Comparison of ENCODE assay signal across 8 mouse cellular contexts in genomic region chr9:28386527-28387175, GRCm38 (mm10).
DNase-seq lines count a peak whose midpoint lies in the region; TF ChIP-seq lines count a peak whose summit lies in the region.

No protein-coding gene starts in this region.

- no peak for TF ChIP-seq POLR2A in brain, embryonic 14.5 days (IDR thresholded peaks at IDR 0.05; ENCODE audit: borderline replicate concordance, extremely low read depth, insufficient read depth, insufficient read length, poor library complexity, severe bottlenecking)

- DNase-seq in kidney, postnatal 10 days = peak; percentile 8
- no peak for DNase-seq in kidney, adult 9 months
- DNase-seq in brain, embryonic 14.5 days (ENCODE audit: low read depth) = peak; percentile 63
- DNase-seq in frontal cortex, postnatal 25 days (ENCODE audit: low spot score in 2 of 2) = peak; percentile 34
- peak; percentile 68 to 69 for DNase-seq in left cerebral cortex, postnatal 36 days (ENCODE audit: low spot score in 2 of 2)
- no peak for DNase-seq in embryo, embryonic 10.5 days (ENCODE audit: low spot score)
- no peak for DNase-seq in ovary, adult 18-20 months (ENCODE audit: low spot score)
- no peak for DNase-seq in MN1 (ENCODE audit: low spot score)

- no peak for TF ChIP-seq CTCF in brain, embryonic 14.5 days (IDR thresholded peaks at IDR 0.05; ENCODE audit: borderline replicate concordance, extremely low read depth, insufficient read depth, insufficient read length)

- intact Hi-C loops in left cerebral cortex, postnatal 36 days (cut with DNase I) = no loop called here

Comparison
In these comparisons a context has a peak if more than half of its experiments do, and no peak if none do; other contexts are left out.
1. DNase-seq: peak in kidney, postnatal 10 days (single experiment), brain, embryonic 14.5 days (single experiment), frontal cortex, postnatal 25 days (2 of 2) and left cerebral cortex, postnatal 36 days (2 of 2); none in kidney, adult 9 months (single experiment), embryo, embryonic 10.5 days (single experiment), ovary, adult 18-20 months (single experiment) and MN1 (single experiment).